Mouse (Mus musculus): ENCODE measurements around the gene Ypel2.
"Not testable (repeated sequence)": the region's sequence is repeated elsewhere in the genome, so short reads cannot be mapped to it uniquely, and the experiment has no call there.

Ypel2 gene

DNA sequence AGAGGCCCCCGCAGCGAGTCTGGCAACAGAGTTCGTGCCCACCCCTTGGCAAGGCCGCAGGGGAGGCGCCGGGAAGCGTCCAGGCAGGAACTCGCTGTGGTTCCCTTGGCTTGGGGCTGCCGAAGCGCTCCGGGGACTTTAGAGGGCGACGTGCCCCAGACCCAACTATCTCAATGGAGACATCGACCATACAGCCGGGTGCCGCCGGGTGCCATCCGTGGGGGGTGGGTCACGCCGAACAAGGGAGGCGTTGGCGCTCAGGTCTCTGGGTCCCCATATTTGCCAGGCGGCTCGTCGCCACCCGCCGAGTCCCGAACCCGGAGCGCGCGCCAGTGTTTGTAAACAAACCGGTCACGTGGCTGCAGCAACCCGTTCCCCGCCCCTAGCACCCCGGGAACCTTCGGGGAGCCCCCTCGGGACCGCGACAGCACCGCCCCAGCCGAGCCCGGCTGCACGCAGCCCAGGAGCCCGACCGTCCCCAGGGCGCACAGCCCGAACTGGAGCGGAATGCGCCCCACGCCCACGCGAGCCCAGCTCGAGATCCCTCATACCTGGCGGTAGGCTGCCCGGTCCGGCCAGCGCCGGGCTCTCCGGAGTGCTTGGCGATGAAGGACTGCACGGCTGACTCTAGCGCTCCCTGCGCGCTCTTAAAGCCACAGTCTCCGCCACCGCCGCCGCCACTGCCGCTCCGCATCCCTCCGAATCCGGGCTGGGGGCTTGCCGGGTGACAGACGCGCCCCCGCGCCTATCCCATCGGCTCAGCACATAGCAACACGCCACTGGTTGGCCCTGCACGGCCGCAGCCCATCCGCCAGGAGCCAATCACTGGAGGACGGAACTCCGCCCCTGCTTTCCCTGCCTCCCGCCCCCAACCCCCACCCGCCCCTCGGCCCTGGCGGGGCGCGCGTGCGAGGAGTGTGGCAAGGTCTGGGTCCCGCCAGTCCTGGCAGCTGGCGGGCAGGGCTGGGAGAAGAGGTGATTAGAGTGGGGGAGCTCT is at the start of gene Ypel2:
Gene Ypel2, minus strand, starts transcription at position 667 of the 997 bp plus-strand sequence.
- DNase-seq, result peak; percentile 98

DNA sequence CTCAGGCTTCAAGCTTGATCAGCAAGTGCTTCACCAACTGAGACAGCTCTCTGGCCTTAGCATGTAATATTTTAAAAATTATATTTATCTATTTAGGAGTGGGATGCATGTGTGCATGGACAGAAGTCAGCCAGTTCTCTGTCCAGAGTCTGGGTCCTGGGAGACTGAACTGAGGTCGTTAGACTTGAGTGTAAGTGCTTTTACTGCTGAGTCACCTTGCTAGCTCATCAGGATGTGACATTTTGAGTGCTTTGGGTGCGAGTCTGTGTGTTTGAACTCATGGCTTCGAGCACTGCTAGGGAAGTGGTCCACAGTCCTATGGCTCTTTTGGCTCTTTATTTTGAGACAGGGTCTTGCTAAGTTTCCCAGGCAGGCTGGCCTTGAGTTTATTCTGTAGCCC is 49.5 kb upstream of the Ypel2 start:
- no peak for DNase-seq

DNA sequence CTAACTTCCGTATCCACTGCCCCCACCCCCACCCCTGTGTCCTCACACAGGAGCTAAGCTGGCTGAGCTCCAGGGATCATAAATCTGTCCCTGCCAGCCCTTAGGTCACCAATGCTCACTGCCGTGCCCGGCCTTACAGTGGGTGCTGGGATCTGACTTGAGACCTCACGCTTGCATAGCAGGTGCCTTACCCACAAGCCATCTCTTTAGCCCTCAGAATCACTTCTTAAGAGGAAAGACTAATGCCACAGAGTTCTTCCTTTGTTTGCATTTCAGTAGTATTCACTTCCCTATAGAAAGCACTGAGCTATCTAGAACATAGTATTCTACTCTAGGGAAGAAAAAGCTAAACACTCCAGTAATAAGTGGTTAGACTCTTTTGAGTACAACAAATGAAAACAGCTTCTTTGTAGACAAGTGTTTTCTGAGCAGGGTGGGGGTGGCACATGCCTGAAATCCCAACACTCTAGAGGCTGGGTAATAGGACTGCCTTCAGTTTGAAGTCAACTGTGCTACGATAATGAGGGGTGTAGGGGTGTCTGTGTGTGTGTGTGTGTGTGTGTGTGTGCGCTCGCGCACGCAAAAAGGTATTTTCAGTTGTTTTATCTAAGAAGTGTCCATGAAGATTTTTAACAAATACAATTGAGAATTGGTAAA is 45.9 kb upstream of the Ypel2 start:
- no peak for DNase-seq

DNA sequence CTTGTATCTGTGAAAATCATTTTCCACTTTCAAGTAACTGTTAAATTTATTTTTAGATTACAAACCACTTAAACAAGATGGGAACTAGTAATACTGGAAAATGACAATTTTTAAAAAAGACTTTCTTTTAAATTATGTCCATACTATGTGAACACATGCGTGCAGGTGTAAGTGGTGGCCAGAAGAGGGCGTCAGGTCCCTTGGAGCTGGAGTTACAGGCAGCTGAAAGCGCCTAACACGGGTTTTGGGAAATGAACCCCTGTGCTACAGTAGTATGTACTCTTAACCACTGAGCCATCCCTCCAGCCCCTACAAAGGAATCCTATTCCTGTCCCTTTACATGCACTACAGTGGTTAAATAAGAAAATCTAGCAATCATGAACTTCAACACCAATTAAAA is 42.7 kb upstream of the Ypel2 start:
- no peak for DNase-seq

GRCm38 (mm10) chr11:87028212-87028611 is 34.7 kb upstream of the Ypel2 start:
- no peak for DNase-seq

- no peak for DNase-seq
These were observed 32.8 kb upstream of the Ypel2 start for GRCm38 (mm10) chr11:87026096-87026875.

DNA sequence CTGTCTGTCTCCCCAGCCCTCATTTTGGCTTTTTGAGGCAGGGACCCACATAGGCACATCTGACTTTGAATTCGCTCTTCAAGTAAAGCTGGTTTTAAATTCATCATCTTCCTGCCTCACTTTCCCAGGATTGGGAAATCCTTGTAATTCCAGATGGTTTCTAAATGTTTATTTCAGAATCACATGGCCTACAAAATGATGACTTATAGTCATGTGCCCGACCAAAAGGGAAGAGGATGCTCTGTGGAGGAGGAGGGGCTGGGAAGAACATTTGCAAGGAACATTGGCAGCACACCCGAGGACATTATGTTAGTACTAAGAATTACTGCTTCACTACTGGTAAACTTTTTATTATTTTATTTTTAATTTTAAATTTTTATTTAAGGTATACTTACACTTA is 31.8 kb upstream of the Ypel2 start:
- DNase-seq, result no peak

- not testable (repeated sequence) for DNase-seq
These were observed 29.7 kb upstream of the Ypel2 start for GRCm38 (mm10) chr11:87023240-87023639.

DNA sequence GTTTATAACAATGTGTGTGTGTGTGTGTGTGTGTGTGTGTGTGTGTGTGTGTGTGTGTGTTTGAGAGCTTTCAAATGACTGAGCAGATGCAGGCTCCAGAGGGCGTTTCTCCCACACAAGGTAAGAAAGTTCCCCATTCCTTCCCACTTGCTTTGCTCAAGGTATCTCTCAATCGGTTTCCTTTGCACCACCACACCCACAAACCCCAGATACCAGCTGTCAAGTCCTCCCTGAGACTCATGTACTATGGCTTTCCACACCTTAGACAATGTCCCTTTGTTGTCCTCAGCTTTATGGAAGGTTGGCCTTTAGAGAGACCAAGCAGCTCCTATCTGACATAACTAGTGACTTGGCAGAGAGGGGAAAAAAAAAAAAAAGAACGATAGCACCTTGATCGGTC is 29.3 kb upstream of the Ypel2 start:
- DNase-seq, result no peak

DNA sequence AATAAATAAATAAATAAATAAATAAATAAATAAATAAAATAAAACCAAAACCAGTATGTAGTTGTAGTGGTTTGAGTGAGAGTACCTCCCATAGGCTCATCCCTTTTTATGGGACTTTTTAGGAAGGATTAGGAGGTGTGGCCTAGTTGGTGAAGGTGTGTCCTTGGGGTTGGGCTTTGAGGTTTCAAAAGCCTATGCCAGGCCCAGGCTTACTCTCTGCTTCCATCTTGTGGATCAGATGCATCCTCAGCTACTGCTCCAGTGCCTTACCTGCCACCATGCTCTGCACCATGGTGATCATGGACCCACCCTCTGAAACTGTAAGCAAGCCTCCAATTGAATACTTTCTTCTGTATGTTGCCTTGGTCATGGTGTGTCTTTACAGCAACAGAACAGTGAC is 28.0 kb upstream of the Ypel2 start:
- no peak for DNase-seq

GRCm38 (mm10) chr11:87020449-87020848 is 26.9 kb upstream of the Ypel2 start:
- DNase-seq, result no peak

- DNase-seq, result no peak
These were observed 25.9 kb upstream of the Ypel2 start for GRCm38 (mm10) chr11:87019431-87019830.

- DNase-seq, result no peak
These were observed 24.6 kb upstream of the Ypel2 start for GRCm38 (mm10) chr11:87018081-87018480.

GRCm38 (mm10) chr11:87015691-87016090 is 22.2 kb upstream of the Ypel2 start:
- DNase-seq, result no peak

DNA sequence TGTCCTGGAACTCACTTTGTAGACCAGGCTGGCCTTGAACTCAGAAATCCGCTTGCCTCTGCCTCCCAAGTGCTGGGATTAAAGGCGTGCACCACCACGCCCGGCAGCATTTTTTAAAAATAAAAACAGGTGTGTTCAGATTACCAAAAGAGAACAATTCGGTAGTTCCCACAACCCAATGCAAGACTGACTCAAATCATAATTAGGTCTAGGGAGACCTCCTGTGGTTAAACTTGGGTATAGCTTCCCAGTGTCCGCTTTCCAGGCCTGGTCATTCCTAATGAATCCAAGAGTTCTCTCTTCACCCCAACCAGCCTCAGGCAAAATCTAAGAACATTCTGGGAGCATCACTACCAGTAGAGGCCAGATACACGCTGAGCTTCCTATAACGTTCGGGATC is 17.0 kb upstream of the Ypel2 start:
- DNase-seq, result peak; percentile 51

- no peak for DNase-seq
These were observed 13.9 kb upstream of the Ypel2 start for GRCm38 (mm10) chr11:87007371-87007770.

- DNase-seq, result no peak
These were observed 11.7 kb upstream of the Ypel2 start for GRCm38 (mm10) chr11:87004960-87005755.

DNA sequence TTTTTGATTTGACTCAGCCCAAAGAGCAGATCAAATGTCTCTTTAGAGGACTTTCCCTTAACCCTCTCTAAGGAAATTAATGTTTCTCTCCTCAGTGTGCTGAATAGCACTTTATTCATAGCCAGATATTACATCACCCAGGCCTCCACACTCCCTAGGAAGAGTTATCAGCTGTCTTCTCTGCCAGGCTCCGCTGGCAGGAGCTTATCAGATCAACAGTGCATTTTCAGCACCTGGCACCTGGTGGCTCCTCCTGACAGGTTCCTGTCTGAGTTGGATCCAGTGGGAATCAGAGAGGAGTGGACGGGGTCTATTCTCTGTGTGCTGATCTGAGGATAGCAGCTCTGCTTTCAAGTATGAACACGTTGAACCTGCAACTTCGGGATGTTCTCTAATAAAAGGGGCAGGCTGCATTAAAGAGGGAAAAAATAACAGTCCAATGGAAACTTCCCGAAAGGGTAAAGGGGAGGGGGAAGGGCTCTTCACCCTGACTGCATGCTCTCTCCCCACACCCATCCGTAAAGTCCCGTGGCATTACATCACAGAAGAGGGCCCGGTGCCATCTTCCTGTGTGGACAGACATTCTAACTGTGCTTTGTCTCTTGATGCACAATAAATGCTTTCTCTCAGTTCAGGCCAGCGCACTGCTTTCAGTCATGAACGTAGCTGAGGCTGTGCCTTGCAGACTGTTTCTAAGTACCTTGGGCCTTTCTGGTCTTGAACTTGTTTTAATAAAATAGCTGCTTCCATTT is 8.7 kb upstream of the Ypel2 start:
- no peak for DNase-seq

GRCm38 (mm10) chr11:87001217-87001616 is 7.7 kb upstream of the Ypel2 start:
- no peak for DNase-seq

GRCm38 (mm10) chr11:86996266-86996665 is 2.8 kb upstream of the Ypel2 start:
- DNase-seq, result no peak

DNA sequence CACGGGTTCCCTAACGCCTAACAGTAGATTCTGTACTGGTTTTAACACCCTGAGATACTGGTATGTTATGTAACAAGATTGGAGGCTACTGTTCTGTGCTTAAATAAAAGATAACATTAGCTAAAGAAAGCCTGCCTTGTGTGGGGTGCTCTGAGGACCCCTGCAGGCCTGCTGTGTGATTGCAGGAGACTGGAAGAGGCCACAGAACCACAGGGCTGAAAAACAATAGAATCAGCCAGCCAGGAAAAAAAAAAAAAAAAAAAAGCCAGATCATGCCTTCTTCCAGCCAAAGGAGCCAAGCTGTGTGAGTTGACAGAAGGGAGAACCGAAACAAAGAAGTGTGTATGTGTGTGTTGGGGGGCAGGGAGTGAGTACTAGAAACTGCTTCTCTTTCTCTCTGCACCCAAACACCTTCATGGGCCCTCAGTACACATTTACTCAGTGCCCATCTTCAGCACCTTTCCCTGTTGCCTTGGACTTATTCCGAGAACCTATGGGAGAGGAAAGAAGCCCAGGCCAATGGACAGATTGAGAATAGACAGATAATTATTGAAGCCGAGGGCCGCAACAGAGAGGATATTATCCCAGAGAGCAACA is 2.2 kb upstream of the Ypel2 start:
- peak; percentile 85 for DNase-seq
